In genomic region chr11:15981547-15981946, GRCm38 (mm10) we compare ENCODE assay signal across 19 mouse cellular contexts.
"Had no signal": no experiment of that assay in that cellular context is flagged by ENCODE, and none has a peak within 500 bp of the region (broad histone marks: within the 10 kb centered on the region; RNA-seq: fewer than 3 reads in every experiment).

No protein-coding gene starts in this region.

- H3K4me3 ChIP-seq: layer of hippocampus, adult 2 months; limb, embryonic 10.5 days; limb, embryonic 13.5 days; liver, embryonic 13.5 days; stomach, embryonic 15.5 days had no signal

- DNase-seq: kidney, adult 18-20 months; kidney, adult 9 months; kidney, postnatal 25 days; layer of hippocampus, adult 9-11 months; liver; liver, embryonic 13.5 days; lung, adult 2 months; lung, postnatal 14 days; lung, postnatal 4 days; right cerebral cortex, postnatal 25 days; spleen, adult 18-20 months; thymus, postnatal 25 days had no signal

- H3K9ac ChIP-seq: limb, embryonic 13.5 days; liver, embryonic 13.5 days; stomach, embryonic 15.5 days had no signal

- ATAC-seq: midbrain, embryonic 16.5 days had no signal

- H3K36me3 ChIP-seq: limb, embryonic 10.5 days; limb, embryonic 13.5 days; liver, embryonic 13.5 days; stomach, embryonic 15.5 days had no signal

- H3K9me3 ChIP-seq: limb, embryonic 10.5 days; limb, embryonic 13.5 days; liver, embryonic 13.5 days; stomach, embryonic 15.5 days had no signal

- H3K27ac ChIP-seq: kidney, postnatal 0 days; layer of hippocampus, adult 2 months; limb, embryonic 10.5 days; limb, embryonic 13.5 days; liver, embryonic 13.5 days; stomach, embryonic 15.5 days had no signal

- H3K27me3 ChIP-seq: limb, embryonic 13.5 days; liver, embryonic 13.5 days; stomach, embryonic 15.5 days had no signal

- H3K4me2 ChIP-seq: limb, embryonic 13.5 days; liver, embryonic 13.5 days; midbrain, embryonic 11.5 days; stomach, embryonic 15.5 days had no signal

- H3K4me1 ChIP-seq: limb, embryonic 10.5 days; limb, embryonic 13.5 days; liver, embryonic 13.5 days; stomach, embryonic 15.5 days had no signal
